Mouse (Mus musculus): ENCODE data around the gene Fibp.

GRCm38 (mm10) chr19:5503687-5504086, 43.3 kb downstream of the Fibp start, which contains the start of gene 1700020D05Rik:
- TF ChIP-seq POLR2A (IDR thresholded peaks at IDR 0.05; ENCODE audit: borderline replicate concordance, insufficient read depth, low read length) (no peak), CTCF (IDR thresholded peaks at IDR 0.05; ENCODE audit: borderline replicate concordance, insufficient read depth, low read depth, low read length) (no peak)
